13 mouse cellular contexts compared by ENCODE assay signal in genomic region chr2:168480692-168481091, GRCm38 (mm10).
A peak's percentile ranks its signal among the peaks of the same experiment; 100 is the strongest.
DNase-seq lines count a peak whose midpoint lies in the region; ATAC-seq and TF ChIP-seq lines count a peak whose summit lies in the region.
"Had no signal": no experiment of that assay in that cellular context is flagged by ENCODE, and none has a peak within 500 bp of the region (broad histone marks: within the 10 kb centered on the region; RNA-seq: fewer than 3 reads in every experiment).

No protein-coding gene starts in this region.

- peak overlapping the region; percentile 8; the same call in 1 of the 2 replicates for H3K27ac ChIP-seq in hindbrain, postnatal 0 days
- no peak overlapping the region for H3K27ac ChIP-seq in hindbrain, embryonic 11.5 days (ENCODE audit: low read depth, low read length)
- H3K27ac ChIP-seq: heart, adult 2 months; liver, embryonic 14.5 days had no signal

- no peak overlapping the region for H3K4me3 ChIP-seq in hindbrain, postnatal 0 days (ENCODE audit: low read length)
- no peak overlapping the region for H3K4me3 ChIP-seq in hindbrain, embryonic 11.5 days (ENCODE audit: low read depth, low read length)
- H3K4me3 ChIP-seq: erythroblast, embryonic 14.5 days; heart, adult 2 months had no signal

- DNase-seq in hindbrain, postnatal 0 days (ENCODE audit: low spot score), result peak; percentile 76
- DNase-seq in hindbrain, embryonic 11.5 days (ENCODE audit: low spot score), result no peak
- peak; percentile 57 for DNase-seq in NIH3T3 (ENCODE audit: low read depth)
- DNase-seq in brain, adult 2 months (ENCODE audit: low read depth, low spot score), result peak; percentile 91
- peak; percentile 71 to 86 for DNase-seq in cerebellum, postnatal 25 days
- no peak for DNase-seq in adrenal gland, postnatal 25 days
- DNase-seq: adrenal gland, postnatal 36 days; heart, adult 2 months; kidney, postnatal 10 days; lung, postnatal 36 days had no signal

- H3K9me3 ChIP-seq in hindbrain, postnatal 0 days (ENCODE audit: low read length), result no peaks in the 10 kb centered on the region
- H3K9me3 ChIP-seq in hindbrain, embryonic 11.5 days (ENCODE audit: control insufficient read depth, low read length), result no peaks in the 10 kb centered on the region

- H3K27me3 ChIP-seq in hindbrain, postnatal 0 days (ENCODE audit: insufficient read depth, low read length), result no peaks in the 10 kb centered on the region
- no peaks in the 10 kb centered on the region for H3K27me3 ChIP-seq in hindbrain, embryonic 11.5 days (ENCODE audit: control insufficient read depth, insufficient read depth, low read length)

- no peak for TF ChIP-seq CTCF in hindbrain, postnatal 0 days (IDR thresholded peaks at IDR 0.05; ENCODE audit: low read depth)

- H3K9ac ChIP-seq in hindbrain, postnatal 0 days (replicated peaks; ENCODE audit: low read length), result no peak overlapping the region
- no peak overlapping the region for H3K9ac ChIP-seq in hindbrain, embryonic 11.5 days (ENCODE audit: low read depth, low read length)
- H3K9ac ChIP-seq: liver, embryonic 14.5 days had no signal

- no peak overlapping the region for H3K4me2 ChIP-seq in hindbrain, postnatal 0 days (ENCODE audit: low read depth, low read length)
- H3K4me2 ChIP-seq in hindbrain, embryonic 11.5 days (replicated peaks; ENCODE audit: low read depth, low read length), result no peak overlapping the region

- H3K4me1 ChIP-seq in hindbrain, postnatal 0 days (ENCODE audit: insufficient read depth, low read length), result peaks cover 7% of the 10 kb centered on the region; the same call in 1 of the 2 replicates
- 0 out of 2 replicates have a peak, but pooled peaks cover 2% of the 10 kb centered on the region for H3K4me1 ChIP-seq in hindbrain, embryonic 11.5 days (replicated peaks; ENCODE audit: control insufficient read depth, insufficient read depth, low read length)

- H3K36me3 ChIP-seq in hindbrain, postnatal 0 days (ENCODE audit: insufficient read depth, low read length), result no peaks in the 10 kb centered on the region
- H3K36me3 ChIP-seq in hindbrain, embryonic 11.5 days (ENCODE audit: control insufficient read depth, insufficient read depth, low read length), result no peaks in the 10 kb centered on the region

- peak; percentile 33; the same call in 1 of the 2 replicates for ATAC-seq in hindbrain, postnatal 0 days
- ATAC-seq in hindbrain, embryonic 11.5 days (ENCODE audit: low FRiP score), result no peak
- ATAC-seq in monocyte, adult 5-6 weeks (replicated peaks; ENCODE audit: insufficient number of reproducible peaks, low FRiP score, low TSS enrichment, poor library complexity, severe bottlenecking), result no peak

- WGBS in hindbrain, postnatal 0 days, result 40% methylated on average over 6 of the region's 6 CpGs
- WGBS in hindbrain, embryonic 11.5 days, result 91% methylated on average over 6 of the region's 6 CpGs

Comparison
In these comparisons a context has a peak if more than half of its experiments do, and no peak if none do; other contexts are left out.
1. DNase-seq: peak in hindbrain, postnatal 0 days (single experiment), NIH3T3 (single experiment), brain, adult 2 months (single experiment) and cerebellum, postnatal 25 days (2 of 2); none in hindbrain, embryonic 11.5 days (single experiment) and adrenal gland, postnatal 25 days (single experiment).